Mouse (Mus musculus) stomach, postnatal 0 days (tissue): ENCODE measurements around the gene Ccdc3.

ENCODE experiments used
- CTCF ChIP-seq: IDR thresholded peaks from 2 replicates; pipeline ENCODE4 v1.5.1; 2016; ENCODE audit warnings: antibody characterized with exemption, low read depth, mild to moderate bottlenecking, moderate library complexity
- EP300 ChIP-seq: optimal IDR thresholded peaks from 2 replicates; pipeline ENCODE3; 2016; ENCODE audit warnings: antibody characterized with exemption

- TF ChIP-seq CTCF (no peak), EP300 (no peak)
Measured at GRCm38 (mm10) chr2:5206651-5207050, 69.1 kb downstream of the Ccdc3 start.
